Mouse (Mus musculus) brain, embryonic 14.5 days (tissue): ENCODE results near the gene Gm28434.

ENCODE experiments used
- CTCF ChIP-seq: fragments of 200-500 bp; IDR thresholded peaks from 2 replicates; pipeline ENCODE4 v1.5.1; 2012; ENCODE audit warnings: inconsistent platforms, mild to moderate bottlenecking, moderate library complexity, borderline replicate concordance; ENCODE audit not compliant: insufficient read depth, insufficient read length; ENCODE audit errors: extremely low read depth
- POLR2A ChIP-seq: fragments of 200-500 bp; IDR thresholded peaks from 2 replicates; pipeline ENCODE4 v1.6.1; 2012; ENCODE audit warnings: mild to moderate bottlenecking, inconsistent platforms, borderline replicate concordance; ENCODE audit not compliant: poor library complexity, insufficient read depth, insufficient read length, severe bottlenecking; ENCODE audit errors: extremely low read depth

- TF ChIP-seq POLR2A (no peak), CTCF (no peak)
These were observed 32.9 kb downstream of the Gm28434 start, which contains the start of gene Smr3a for GRCm38 (mm10) chr5:88002249-88002648.
